19 mouse cellular contexts compared by ENCODE assay signal in genomic region chr15:62218346-62219080, GRCm38 (mm10).
DNase-seq lines count a peak whose midpoint lies in the region; ATAC-seq lines count a peak whose summit lies in the region.
"Had no signal": no experiment of that assay in that cellular context is flagged by ENCODE, and none has a peak within 500 bp of the region (broad histone marks: within the 10 kb centered on the region; RNA-seq: fewer than 3 reads in every experiment).

No protein-coding gene starts in this region.

- peaks cover 4% of the 10 kb centered on the region; the same call in 1 of the 2 replicates for H3K4me1 ChIP-seq in lung, embryonic 16.5 days (replicated peaks; ENCODE audit: control insufficient read depth, insufficient read depth, low read length)
- H3K4me1 ChIP-seq: intestine, embryonic 15.5 days; limb, embryonic 13.5 days; midbrain, embryonic 12.5 days; neural tube, embryonic 13.5 days had no signal

- no peaks in the 10 kb centered on the region for H3K36me3 ChIP-seq in lung, embryonic 16.5 days (ENCODE audit: control insufficient read depth, insufficient read depth, low read length)
- H3K36me3 ChIP-seq: hindbrain, embryonic 15.5 days; intestine, embryonic 15.5 days; limb, embryonic 13.5 days; midbrain, embryonic 12.5 days; neural tube, embryonic 13.5 days had no signal

- H3K4me2 ChIP-seq in lung, embryonic 16.5 days (ENCODE audit: low read depth, low read length) = peak overlapping the region; percentile 24; the same call in 1 of the 2 replicates
- H3K4me2 ChIP-seq: hindbrain, embryonic 15.5 days; intestine, embryonic 15.5 days; limb, embryonic 13.5 days; midbrain, embryonic 12.5 days; neural tube, embryonic 13.5 days had no signal

- peak; percentile 61 to 89 for DNase-seq in adrenal gland, adult (ENCODE audit: inconsistent age in 2 of 2, low spot score in 1 of 2)
- DNase-seq in adrenal gland, postnatal 4 days (ENCODE audit: low spot score in 2 of 2) = no peak
- DNase-seq in lung, postnatal 14 days = no peak
- peak; percentile 51 for DNase-seq in adrenal gland, postnatal 10 days
- peak; percentile 18 for DNase-seq in heart, postnatal 25 days (ENCODE audit: low spot score)
- DNase-seq in embryo, embryonic 10.5 days (ENCODE audit: low spot score) = no peak
- DNase-seq in adipocyte (ENCODE audit: low spot score) = no peak
- DNase-seq: cerebellum, adult 11-12 months; cerebellum, postnatal 25 days; right cerebral cortex, postnatal 25 days; thymus, adult 2 months had no signal

- no peak overlapping the region for H3K9ac ChIP-seq in lung, embryonic 16.5 days (ENCODE audit: low read length)
- H3K9ac ChIP-seq: hindbrain, embryonic 15.5 days; intestine, embryonic 15.5 days; limb, embryonic 13.5 days; liver, embryonic 14.5 days; midbrain, embryonic 12.5 days; neural tube, embryonic 13.5 days had no signal

- H3K9me3 ChIP-seq in lung, embryonic 16.5 days (ENCODE audit: control insufficient read depth, low read length) = no peaks in the 10 kb centered on the region
- H3K9me3 ChIP-seq: embryonic facial prominence, embryonic 10.5 days; hindbrain, embryonic 15.5 days; intestine, embryonic 15.5 days; limb, embryonic 13.5 days; midbrain, embryonic 12.5 days; neural tube, embryonic 13.5 days had no signal

- peak; percentile 51 for ATAC-seq in lung, embryonic 16.5 days (ENCODE audit: low read depth)
- ATAC-seq: intestine, embryonic 15.5 days had no signal

- 79% methylated on average over 21 of the region's 21 CpGs for WGBS in lung, embryonic 16.5 days

- intact Hi-C loops in heart, postnatal 25 days (cut with DNase I) = no loop called here

- no peak overlapping the region for H3K27ac ChIP-seq in lung, embryonic 16.5 days (ENCODE audit: low read length)
- H3K27ac ChIP-seq: embryonic facial prominence, embryonic 10.5 days; hindbrain, embryonic 15.5 days; intestine, embryonic 15.5 days; limb, embryonic 13.5 days; liver, embryonic 14.5 days; midbrain, embryonic 12.5 days; neural tube, embryonic 13.5 days had no signal

- H3K27me3 ChIP-seq in lung, embryonic 16.5 days (ENCODE audit: control insufficient read depth, insufficient read depth, low read depth, low read length) = no peaks in the 10 kb centered on the region
- H3K27me3 ChIP-seq: hindbrain, embryonic 15.5 days; intestine, embryonic 15.5 days; limb, embryonic 13.5 days; midbrain, embryonic 12.5 days; neural tube, embryonic 13.5 days had no signal

- no peak overlapping the region for H3K4me3 ChIP-seq in lung, embryonic 16.5 days (ENCODE audit: low read length)
- H3K4me3 ChIP-seq: embryonic facial prominence, embryonic 10.5 days; hindbrain, embryonic 15.5 days; intestine, embryonic 15.5 days; limb, embryonic 13.5 days; midbrain, embryonic 12.5 days; neural tube, embryonic 13.5 days had no signal

Comparison
In these comparisons a context has a peak if more than half of its experiments do, and no peak if none do; other contexts are left out.
1. DNase-seq: peak in adrenal gland, adult (2 of 2), adrenal gland, postnatal 10 days (single experiment) and heart, postnatal 25 days (single experiment); none in adrenal gland, postnatal 4 days (0 of 2), lung, postnatal 14 days (single experiment), embryo, embryonic 10.5 days (single experiment) and adipocyte (single experiment).